Mouse (Mus musculus): ENCODE results near the gene Zfp706. TPM values are rescaled to one million over a fixed set of nuclear protein-coding genes. Genes with fewer than 3 reads are reported as not detected.

Zfp706 gene
- 431 and 440 TPM in 2 replicates for polyA plus RNA-seq (2016; fragmentation: Nextera tagmentation; extraction: Ambion mirVana)

- peak within 1 kb of the TSS; percentile 96 for H3K4me3 ChIP-seq
- peak within 1 kb of the TSS; percentile 65 for H3K4me2 ChIP-seq (replicated peaks)
- under 1% methylated on average over 51 of the region's 79 CpGs for WGBS
- H3K9me3 ChIP-seq, result no peaks in the 10 kb centered on the region
- ATAC-seq (ENCODE audit: insufficient number of reproducible peaks, insufficient read depth, low FRiP score, low TSS enrichment), result peak; percentile 99
- H3K27ac ChIP-seq, result peak within 1 kb of the TSS; percentile 96
- H3K36me3 ChIP-seq, result peaks cover 13% of the 10 kb centered on the region
- no peaks in the 10 kb centered on the region for H3K27me3 ChIP-seq
- peaks cover 15% of the 10 kb centered on the region for H3K4me1 ChIP-seq
- peak within 1 kb of the TSS; percentile 99 for H3K9ac ChIP-seq
These were observed at the start of gene Zfp706 for GRCm38 (mm10) chr15:37007233-37007958. Gene Zfp706 (minus strand): TSS chr15:37007773.

- Histone ChIP-seq H3K4me1 (peaks cover 14% of the 10 kb centered on the region), H3K27ac (no peak overlapping the region), H3K4me3 (no peak overlapping the region), H3K36me3 (no peaks in the 10 kb centered on the region), H3K4me2 (replicated peaks) (no peak overlapping the region), H3K9ac (no peak overlapping the region), H3K9me3 (no peaks in the 10 kb centered on the region), H3K27me3 (no peaks in the 10 kb centered on the region)
- no peak for ATAC-seq (ENCODE audit: insufficient number of reproducible peaks, insufficient read depth, low FRiP score, low TSS enrichment)
- 94% methylated on average over 5 of the region's 5 CpGs for WGBS
These were observed 47.0 kb upstream of the Zfp706 start for GRCm38 (mm10) chr15:37054582-37054981.

GRCm38 (mm10) chr15:37053085-37053762 is 45.7 kb upstream of the Zfp706 start:
- Histone ChIP-seq H3K4me2 (replicated peaks) (peak overlapping the region; percentile 24), H3K36me3 (no peaks in the 10 kb centered on the region), H3K27ac (peak overlapping the region; percentile 75), H3K27me3 (no peaks in the 10 kb centered on the region), H3K4me1 (peaks cover 14% of the 10 kb centered on the region), H3K4me3 (no peak overlapping the region), H3K9ac (no peak overlapping the region), H3K9me3 (no peaks in the 10 kb centered on the region)
- WGBS, result 21% methylated on average over 8 of the region's 8 CpGs
- peak; percentile 88 for ATAC-seq (ENCODE audit: insufficient number of reproducible peaks, insufficient read depth, low FRiP score, low TSS enrichment)

DNA sequence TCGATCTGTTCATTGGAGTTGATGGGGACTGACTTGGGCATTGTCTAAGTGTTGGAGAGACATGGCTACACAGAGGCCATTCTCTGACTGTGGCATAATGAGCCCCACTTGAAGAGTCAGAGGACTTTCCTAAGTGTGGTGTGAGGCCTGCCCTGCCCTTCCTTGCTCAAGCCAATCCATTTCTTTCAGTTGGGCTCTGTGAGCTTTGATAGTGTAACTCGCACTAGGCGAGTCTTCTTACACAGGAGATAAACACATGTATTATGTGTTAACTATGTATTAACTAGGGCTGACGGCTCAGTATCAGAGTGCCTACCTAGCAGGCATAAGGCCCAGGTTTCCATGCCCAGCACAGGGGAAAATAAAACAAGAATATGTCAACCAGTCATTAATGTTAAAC is 39.8 kb upstream of the Zfp706 start:
- H3K9ac ChIP-seq, result no peak overlapping the region
- WGBS, result 96% methylated on average over 4 of the region's 4 CpGs
- H3K4me3 ChIP-seq, result no peak overlapping the region
- H3K27me3 ChIP-seq, result no peaks in the 10 kb centered on the region
- H3K36me3 ChIP-seq, result no peaks in the 10 kb centered on the region
- ATAC-seq (ENCODE audit: insufficient number of reproducible peaks, insufficient read depth, low FRiP score, low TSS enrichment), result no peak
- H3K4me2 ChIP-seq (replicated peaks), result no peak overlapping the region
- no peaks in the 10 kb centered on the region for H3K9me3 ChIP-seq
- H3K4me1 ChIP-seq, result 0 out of 2 replicates have a peak, but pooled peaks cover 4% of the 10 kb centered on the region
- H3K27ac ChIP-seq, result no peak overlapping the region

- H3K4me3 ChIP-seq, result no peak overlapping the region
- H3K4me1 ChIP-seq, result 0 out of 2 replicates have a peak, but pooled peaks cover 4% of the 10 kb centered on the region
- no peak overlapping the region for H3K4me2 ChIP-seq (replicated peaks)
- WGBS, result 87% methylated on average over 10 of the region's 10 CpGs
- no peaks in the 10 kb centered on the region for H3K36me3 ChIP-seq
- no peak overlapping the region for H3K9ac ChIP-seq
- H3K27ac ChIP-seq, result no peak overlapping the region
- no peaks in the 10 kb centered on the region for H3K27me3 ChIP-seq
- ATAC-seq (ENCODE audit: insufficient number of reproducible peaks, insufficient read depth, low FRiP score, low TSS enrichment), result no peak
- no peaks in the 10 kb centered on the region for H3K9me3 ChIP-seq
These were observed 39.0 kb upstream of the Zfp706 start for GRCm38 (mm10) chr15:37046586-37046985.

DNA sequence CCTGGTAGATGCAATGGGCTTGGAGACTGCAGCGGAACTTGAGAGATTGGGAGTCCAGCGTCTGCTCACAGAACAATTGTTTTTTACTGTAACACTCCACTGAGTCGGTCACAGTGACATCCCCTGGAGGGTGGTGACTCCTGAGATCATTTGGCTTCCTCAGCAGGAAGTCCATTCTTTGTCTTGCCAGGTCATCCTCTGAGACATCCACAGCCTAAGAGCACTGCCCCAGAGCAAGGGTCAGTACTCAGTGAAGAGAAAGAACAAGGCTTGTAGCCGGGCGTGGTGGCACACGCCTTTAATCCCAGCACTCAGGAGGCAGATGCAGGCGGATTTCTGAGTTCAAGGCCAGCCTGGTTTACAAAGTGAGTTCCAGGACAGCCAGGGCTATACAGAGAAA is 38.6 kb upstream of the Zfp706 start:
- Histone ChIP-seq H3K4me2 (replicated peaks) (no peak overlapping the region), H3K4me3 (no peak overlapping the region), H3K4me1 (0 out of 2 replicates have a peak, but pooled peaks cover 4% of the 10 kb centered on the region), H3K9ac (no peak overlapping the region), H3K36me3 (no peaks in the 10 kb centered on the region), H3K27me3 (no peaks in the 10 kb centered on the region), H3K27ac (no peak overlapping the region), H3K9me3 (no peaks in the 10 kb centered on the region)
- WGBS, result 75% methylated on average over 7 of the region's 7 CpGs
- no peak for ATAC-seq (ENCODE audit: insufficient number of reproducible peaks, insufficient read depth, low FRiP score, low TSS enrichment)

- no peak overlapping the region for H3K4me2 ChIP-seq (replicated peaks)
- H3K9ac ChIP-seq, result no peak overlapping the region
- H3K4me3 ChIP-seq, result no peak overlapping the region
- no peaks in the 10 kb centered on the region for H3K9me3 ChIP-seq
- no peak overlapping the region for H3K27ac ChIP-seq
- H3K4me1 ChIP-seq, result 0 out of 2 replicates have a peak, but pooled peaks cover 4% of the 10 kb centered on the region
- H3K27me3 ChIP-seq, result no peaks in the 10 kb centered on the region
- no peak for ATAC-seq (ENCODE audit: insufficient number of reproducible peaks, insufficient read depth, low FRiP score, low TSS enrichment)
- no peaks in the 10 kb centered on the region for H3K36me3 ChIP-seq
- 79% methylated on average over 12 of the region's 12 CpGs for WGBS
These were observed 37.9 kb upstream of the Zfp706 start for GRCm38 (mm10) chr15:37045456-37045855.

- 0 out of 2 replicates have a peak, but pooled peaks cover 4% of the 10 kb centered on the region for H3K4me1 ChIP-seq
- H3K36me3 ChIP-seq, result no peaks in the 10 kb centered on the region
- H3K4me3 ChIP-seq, result no peak overlapping the region
- no peak overlapping the region for H3K4me2 ChIP-seq (replicated peaks)
- 36% methylated on average over 5 of the region's 5 CpGs for WGBS
- H3K27me3 ChIP-seq, result no peaks in the 10 kb centered on the region
- H3K9me3 ChIP-seq, result no peaks in the 10 kb centered on the region
- H3K27ac ChIP-seq, result no peak overlapping the region
- no peak overlapping the region for H3K9ac ChIP-seq
- ATAC-seq (ENCODE audit: insufficient number of reproducible peaks, insufficient read depth, low FRiP score, low TSS enrichment), result no peak
These were observed 35.0 kb upstream of the Zfp706 start for GRCm38 (mm10) chr15:37042559-37042958.

- H3K4me1 ChIP-seq, result 0 out of 2 replicates have a peak, but pooled peaks cover 4% of the 10 kb centered on the region
- no peak overlapping the region for H3K4me2 ChIP-seq (replicated peaks)
- H3K36me3 ChIP-seq, result no peaks in the 10 kb centered on the region
- 91% methylated on average over 5 of the region's 5 CpGs for WGBS
- no peak overlapping the region for H3K4me3 ChIP-seq
- H3K27ac ChIP-seq, result no peak overlapping the region
- no peak for ATAC-seq (ENCODE audit: insufficient number of reproducible peaks, insufficient read depth, low FRiP score, low TSS enrichment)
- no peaks in the 10 kb centered on the region for H3K27me3 ChIP-seq
- H3K9me3 ChIP-seq, result no peaks in the 10 kb centered on the region
- H3K9ac ChIP-seq, result no peak overlapping the region
These were observed 33.6 kb upstream of the Zfp706 start for GRCm38 (mm10) chr15:37041214-37041613.

GRCm38 (mm10) chr15:37038666-37039065 is 31.1 kb upstream of the Zfp706 start:
- Histone ChIP-seq H3K9me3 (no peaks in the 10 kb centered on the region), H3K4me2 (replicated peaks) (no peak overlapping the region), H3K36me3 (no peaks in the 10 kb centered on the region), H3K27ac (no peak overlapping the region), H3K4me3 (no peak overlapping the region), H3K9ac (no peak overlapping the region), H3K4me1 (0 out of 2 replicates have a peak, but pooled peaks cover 4% of the 10 kb centered on the region), H3K27me3 (no peaks in the 10 kb centered on the region)
- 79% methylated on average over 1 of the region's 1 CpGs for WGBS
- no peak for ATAC-seq (ENCODE audit: insufficient number of reproducible peaks, insufficient read depth, low FRiP score, low TSS enrichment)

- H3K36me3 ChIP-seq, result no peaks in the 10 kb centered on the region
- 0 out of 2 replicates have a peak, but pooled peaks cover 3% of the 10 kb centered on the region for H3K4me1 ChIP-seq
- H3K4me3 ChIP-seq, result no peak overlapping the region
- no peak overlapping the region for H3K9ac ChIP-seq
- H3K27me3 ChIP-seq, result no peaks in the 10 kb centered on the region
- H3K4me2 ChIP-seq (replicated peaks), result no peak overlapping the region
- 84% methylated on average over 3 of the region's 3 CpGs for WGBS
- H3K9me3 ChIP-seq, result no peaks in the 10 kb centered on the region
- ATAC-seq (ENCODE audit: insufficient number of reproducible peaks, insufficient read depth, low FRiP score, low TSS enrichment), result no peak
- H3K27ac ChIP-seq, result no peak overlapping the region
These were observed 30.1 kb upstream of the Zfp706 start for GRCm38 (mm10) chr15:37037704-37038103.

All from embryonic facial prominence, embryonic 12.5 days (tissue).